Mouse (Mus musculus) adrenal gland, adult 8-10 months (tissue): ENCODE measurements around the gene Pdss2. TPM values are rescaled to one million over a fixed set of nuclear protein-coding genes. Genes with fewer than 3 reads are reported as not detected.

Source experiments
- DNase-seq: peaks from one replicate; pipeline ENCODE4 v3.0.0; 2022
- total RNA-seq, 4 experiments: library from RNA; stranded (reverse); gene quantifications; 2 replicates each; pipeline ENCODE4 v1.2.4; 2022

Gene Pdss2
- total RNA-seq, 4 experiments from 2014 or later, result 18.7 to 24.0 (median 22.1) TPM

- no peak for DNase-seq
These were observed 219.9 kb downstream of the Pdss2 start for GRCm38 (mm10) chr10:43440981-43441740.

GRCm38 (mm10) chr10:43448656-43449055 is 227.4 kb downstream of the Pdss2 start:
- no peak for DNase-seq

DNA sequence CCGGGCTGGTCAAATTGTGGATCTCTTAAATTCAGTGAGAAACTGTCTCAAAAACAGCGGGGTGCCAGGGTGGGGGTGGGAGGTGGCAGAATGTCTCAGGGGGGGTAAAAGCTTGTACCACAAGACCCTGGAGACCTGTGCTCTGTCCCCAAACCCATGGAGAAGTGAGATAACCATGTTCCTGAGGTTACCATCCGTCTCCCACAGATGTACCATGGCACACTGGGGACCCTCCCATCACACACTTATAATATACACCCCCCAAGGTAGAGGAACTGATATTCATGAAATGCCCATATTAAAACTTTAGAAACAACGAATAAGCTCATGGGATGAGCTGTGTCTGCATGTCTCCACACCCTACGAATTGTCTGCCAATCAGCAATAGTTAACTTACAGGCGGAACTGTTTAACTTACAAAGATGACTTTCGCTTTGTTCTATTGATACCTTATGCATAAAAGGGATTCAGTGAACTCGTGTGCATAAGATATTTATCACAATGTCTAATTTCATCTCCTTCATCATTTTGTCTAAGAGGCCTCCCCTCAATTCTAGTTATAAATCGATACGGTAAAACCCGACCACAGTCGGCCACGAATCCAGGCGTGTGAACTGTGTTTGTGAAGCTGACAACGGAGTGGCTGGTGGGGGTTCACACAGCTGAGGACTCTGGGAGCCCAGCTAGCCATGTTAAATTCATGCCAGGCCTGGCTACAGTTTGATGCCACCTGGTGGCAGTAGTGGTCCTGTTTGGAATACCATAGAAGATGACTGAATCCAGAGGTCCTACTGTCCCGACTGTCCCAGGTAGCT is 230.8 kb downstream of the Pdss2 start:
- peak; percentile 45 for DNase-seq

- DNase-seq, result no peak
These were observed 231.3 kb downstream of the Pdss2 start for GRCm38 (mm10) chr10:43452663-43452996.

- DNase-seq, result no peak
These were observed 232.9 kb downstream of the Pdss2 start for GRCm38 (mm10) chr10:43454219-43454618.

DNA sequence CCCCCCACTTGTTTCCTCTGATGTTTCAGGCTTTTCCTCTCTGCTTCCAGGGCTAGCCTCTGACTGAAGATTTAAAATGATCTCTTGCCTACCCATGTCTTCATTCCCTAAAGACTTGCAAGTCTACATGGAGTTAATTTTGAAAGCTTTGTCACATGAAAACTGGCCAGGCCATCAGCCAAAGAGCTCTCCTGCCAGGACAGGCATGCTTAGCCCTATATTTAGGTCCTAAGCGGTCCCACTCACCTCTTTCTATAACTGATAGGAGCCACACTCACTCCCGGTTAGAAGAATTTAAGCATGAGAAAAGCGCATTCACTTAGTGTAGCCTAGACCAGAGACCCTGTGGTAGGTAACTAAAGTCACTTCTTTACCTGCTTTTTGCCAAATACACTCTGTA is 233.4 kb downstream of the Pdss2 start:
- no peak for DNase-seq

- no peak for DNase-seq
These were observed 241.5 kb downstream of the Pdss2 start for GRCm38 (mm10) chr10:43462821-43463220.

GRCm38 (mm10) chr10:43463227-43463626 is 241.9 kb downstream of the Pdss2 start:
- DNase-seq, result no peak

- no peak for DNase-seq
These were observed 244.9 kb downstream of the Pdss2 start for GRCm38 (mm10) chr10:43466223-43466622.

- no peak for DNase-seq
These were observed 246.4 kb downstream of the Pdss2 start for GRCm38 (mm10) chr10:43467659-43468058.

GRCm38 (mm10) chr10:43468293-43468692 is 247.0 kb downstream of the Pdss2 start:
- no peak for DNase-seq

- DNase-seq, result no peak
These were observed 254.1 kb downstream of the Pdss2 start for GRCm38 (mm10) chr10:43475376-43475775.

GRCm38 (mm10) chr10:43477459-43477858 is 256.2 kb downstream of the Pdss2 start:
- DNase-seq, result no peak

GRCm38 (mm10) chr10:43477865-43478681 is 256.8 kb downstream of the Pdss2 start:
- DNase-seq, result peak; percentile 56

DNA sequence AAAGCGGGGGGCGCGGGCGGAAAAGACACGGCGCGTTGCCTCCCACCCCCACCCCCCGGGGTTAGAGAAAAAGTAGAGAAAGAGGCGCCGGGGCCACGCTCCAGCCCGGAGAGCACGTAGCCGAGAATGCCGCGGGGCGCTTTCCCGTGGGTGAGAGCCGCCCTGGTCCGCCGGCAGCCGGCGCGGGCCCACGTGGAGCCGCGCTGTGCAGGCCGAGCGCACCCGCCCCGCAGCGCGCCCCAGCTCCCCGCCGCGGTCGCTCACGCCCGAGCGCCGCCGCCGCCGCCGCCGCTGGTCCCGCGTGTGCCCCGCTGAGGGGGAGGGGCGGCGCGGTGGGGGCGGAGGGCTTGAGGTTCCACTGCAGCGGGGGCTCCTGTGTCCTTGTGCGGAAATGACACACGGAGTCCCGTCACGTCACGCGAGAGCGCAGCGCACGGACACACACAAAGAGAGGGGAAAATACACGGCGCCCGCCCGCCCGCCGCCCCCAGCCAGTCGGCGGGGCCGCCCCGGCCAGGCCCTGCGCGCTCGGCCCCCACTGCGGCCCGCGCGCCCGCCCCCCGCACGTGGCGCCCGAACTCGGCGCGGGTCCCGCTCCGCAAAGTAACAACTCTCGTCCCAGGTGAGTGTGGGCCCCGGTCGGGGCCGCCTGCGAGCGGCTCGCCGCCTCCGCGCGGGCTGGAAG is 257.6 kb downstream of the Pdss2 start, which contains the start of gene Bend3:
Gene Bend3, plus strand, starts transcription at position 81 of the 685 bp plus-strand sequence.
- peak; percentile 42 for DNase-seq

DNA sequence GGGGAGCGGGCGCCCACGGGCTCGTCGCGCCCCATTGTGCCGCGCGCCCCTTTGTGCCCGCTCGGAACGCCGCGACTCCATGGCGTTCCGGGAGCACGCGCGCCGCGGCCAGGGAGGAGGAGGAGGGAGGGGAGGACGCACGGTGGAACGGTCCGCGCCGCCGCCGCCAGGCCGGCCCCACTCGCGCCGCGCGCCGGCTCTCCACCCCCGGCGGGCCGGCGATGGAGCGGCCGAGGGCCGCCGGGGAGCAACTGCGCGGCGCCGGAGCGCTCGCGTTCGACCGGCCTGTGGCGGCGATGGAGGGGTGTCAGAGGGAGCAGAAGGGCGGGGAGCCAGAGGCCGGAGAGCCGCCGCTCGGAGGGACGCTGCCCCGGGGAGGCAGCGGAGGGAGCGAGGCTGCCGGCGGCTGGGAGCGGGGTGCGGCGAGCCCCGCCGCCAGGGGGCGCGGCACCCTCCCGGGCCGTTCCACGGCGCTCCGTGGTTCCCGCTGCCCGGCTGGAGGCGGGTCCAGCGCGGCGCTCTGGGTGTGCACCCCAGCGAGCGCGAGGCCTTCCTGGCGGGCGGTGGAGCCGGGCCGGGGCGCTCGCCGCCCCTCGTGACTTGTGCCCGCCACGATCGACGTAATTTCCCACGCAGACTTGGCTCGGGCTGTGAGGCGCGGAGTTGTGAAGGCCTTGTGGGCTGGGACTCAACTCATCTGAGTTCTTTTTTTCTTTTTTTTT is 258.3 kb downstream of the Pdss2 start:
- DNase-seq, result peak; percentile 78

GRCm38 (mm10) chr10:43480227-43480849 is 259.1 kb downstream of the Pdss2 start:
- DNase-seq, result no peak

- DNase-seq, result no peak
These were observed 259.9 kb downstream of the Pdss2 start for GRCm38 (mm10) chr10:43481179-43481578.

DNA sequence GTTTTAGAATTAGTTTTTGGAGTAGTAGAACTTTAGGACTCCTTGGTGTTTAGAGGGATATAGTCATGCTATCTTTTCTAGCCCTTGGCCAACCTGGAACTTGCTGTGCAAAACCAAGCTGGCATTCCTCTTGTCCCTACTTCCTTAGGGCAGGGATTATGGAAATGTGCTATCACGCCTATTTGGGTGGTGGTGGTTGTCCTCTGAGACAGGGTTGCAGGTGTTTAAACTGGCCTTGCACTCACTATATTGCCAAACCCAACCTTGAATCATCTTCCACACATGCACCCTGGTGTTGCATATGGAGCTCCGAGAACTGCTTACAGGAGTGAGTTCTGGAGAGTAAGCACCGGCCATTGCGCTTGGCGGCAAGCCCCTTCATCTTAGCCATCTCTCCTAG is 260.7 kb downstream of the Pdss2 start:
- DNase-seq, result no peak

DNA sequence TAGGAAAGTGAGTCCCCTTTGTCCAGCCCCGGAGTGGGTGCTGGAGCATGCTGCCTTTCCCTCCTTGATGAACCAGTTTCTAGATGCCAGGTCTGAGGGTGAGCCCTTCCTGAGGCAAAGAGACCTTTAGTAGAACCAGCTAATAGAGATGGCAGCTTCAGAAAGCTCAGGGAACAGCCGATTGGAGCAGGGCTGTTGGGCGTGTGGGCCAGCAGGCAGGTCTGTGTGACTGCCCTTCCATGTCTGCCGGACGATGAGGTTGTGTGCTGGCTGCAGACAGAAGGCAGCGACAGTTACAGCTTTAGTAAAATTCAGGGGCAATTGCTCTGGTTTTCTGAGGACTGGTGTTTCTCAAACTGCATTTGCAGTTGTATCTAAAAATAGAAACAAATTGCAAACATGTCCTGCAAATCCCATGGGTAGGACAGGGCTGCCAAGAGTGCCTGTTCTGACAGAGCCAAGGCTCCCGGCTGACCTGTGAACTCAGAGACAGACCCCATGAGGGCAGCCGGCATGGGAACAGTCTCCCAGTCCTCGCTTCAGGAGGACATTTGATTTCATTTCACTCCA is 262.2 kb downstream of the Pdss2 start:
- no peak for DNase-seq
